Mouse (Mus musculus): ENCODE data around the gene Mllt1.

GRCm38 (mm10) chr17:56981049-56981448 lies 45.8 kb upstream of the Mllt1 start:
- TF ChIP-seq CTCF (conservative IDR thresholded peaks at IDR 0.05; ENCODE audit: low read length), result no peak
- TF ChIP-seq POU5F1 (IDR thresholded peaks at IDR 0.05; ENCODE audit: borderline replicate concordance, low read length), result no peak
- no peak for TF ChIP-seq NANOG (IDR thresholded peaks at IDR 0.05; ENCODE audit: borderline replicate concordance, low read length)
